Mouse (Mus musculus): ENCODE measurements around the gene Akap2.

DNA sequence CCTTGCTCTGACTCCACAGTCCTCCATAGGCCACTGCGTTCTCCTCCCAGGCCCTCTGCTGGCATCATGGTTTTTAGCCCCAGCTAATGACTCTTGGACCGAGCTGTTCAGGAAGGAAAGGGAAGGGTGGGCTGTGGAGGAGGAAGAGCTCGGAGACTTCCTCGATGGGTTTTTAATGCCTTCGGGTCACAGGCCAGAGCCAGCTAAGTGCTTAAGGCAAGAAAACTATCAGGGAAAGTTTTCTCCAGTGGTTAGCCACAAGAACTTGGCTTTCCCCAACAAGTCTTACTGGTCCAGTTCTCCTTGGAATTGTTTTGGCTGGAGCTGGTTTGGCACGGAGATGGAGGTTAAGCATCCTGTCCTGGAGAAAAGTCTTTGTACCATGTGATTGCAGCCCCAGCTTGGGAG is 142.8 kb downstream of the Akap2 start:
- TF ChIP-seq CTCF (IDR thresholded peaks at IDR 0.05; ENCODE audit: insufficient read depth, low read depth, low read length) (no peak), POLR2A (IDR thresholded peaks at IDR 0.05; ENCODE audit: insufficient read depth, low read depth, low read length) (no peak)
